Mouse (Mus musculus) brain, embryonic 14.5 days (tissue): ENCODE data around the gene Hsd11b2.

Experiments used
- CTCF ChIP-seq: fragments of 200-500 bp; IDR thresholded peaks from 2 replicates; pipeline ENCODE4 v1.5.1; 2012; ENCODE audit warnings: inconsistent platforms, mild to moderate bottlenecking, moderate library complexity, borderline replicate concordance; ENCODE audit not compliant: insufficient read depth, insufficient read length; ENCODE audit errors: extremely low read depth
- POLR2A ChIP-seq: fragments of 200-500 bp; IDR thresholded peaks from 2 replicates; pipeline ENCODE4 v1.6.1; 2012; ENCODE audit warnings: mild to moderate bottlenecking, inconsistent platforms, borderline replicate concordance; ENCODE audit not compliant: poor library complexity, insufficient read depth, insufficient read length, severe bottlenecking; ENCODE audit errors: extremely low read depth

- TF ChIP-seq CTCF (no peak), POLR2A (no peak)
Observed at GRCm38 (mm10) chr8:105519591-105519990, 1.0 kb downstream of the Hsd11b2 start.
